Mouse (Mus musculus) CH12.LX (cell line): Measurements from ENCODE around the gene Fosb. TPM values are rescaled to one million over a fixed set of nuclear protein-coding genes. Genes with fewer than 3 reads are reported as not detected.

ENCODE experiments used
- DNase-seq: peaks from one replicate; pipeline ENCODE4 v3.0.0-alpha.2; 2013; ENCODE audit errors: extremely low read depth
- H3K27ac ChIP-seq: 2 replicates; pipeline ENCODE4 v1.5.1; 2012; ENCODE audit warnings: low read depth, mild to moderate bottlenecking, control low read depth, moderate library complexity; ENCODE audit not compliant: insufficient read depth
- H3K27me3 ChIP-seq: replicated peaks from 2 replicates; pipeline ENCODE3; 2012; ENCODE audit warnings: inconsistent platforms
- H3K36me3 ChIP-seq, 2 experiments: replicated peaks in 1 of 2; 2 replicates each; pipeline versions ENCODE3 to v1.6.1; 2012; ENCODE audit warnings: inconsistent platforms in 1 of 2, low read length in 1 of 2, mild to moderate bottlenecking in 1 of 2, mixed read lengths in 1 of 2, moderate library complexity in 1 of 2; ENCODE audit not compliant: control insufficient read depth in 1 of 2, insufficient read depth in 1 of 2
- H3K4me1 ChIP-seq, 2 experiments: 2 replicates each; pipeline ENCODE4 v1.6.1; 2012; ENCODE audit warnings: inconsistent platforms in 1 of 2, moderate library complexity in 1 of 2; ENCODE audit not compliant: insufficient read depth in 2 of 2, control insufficient read depth in 1 of 2
- H3K4me2 ChIP-seq: 2 replicates; pipeline ENCODE4 v1.6.1; 2012; ENCODE audit warnings: low read depth, mild to moderate bottlenecking, control low read depth; ENCODE audit not compliant: poor library complexity, insufficient read depth, severe bottlenecking
- H3K4me3 ChIP-seq, 3 experiments: fragments of 150-350 bp in 1 of 3; sonication (generic) in 1 of 3; replicated peaks in 1 of 3; 2 replicates each; pipeline versions ENCODE3 to v1.5.1; 2011 to 2012; ENCODE audit warnings: low read depth in 2 of 3, low read length in 2 of 3, mild to moderate bottlenecking in 2 of 3, moderate library complexity in 2 of 3, control low read depth in 1 of 3, improper control_type of control experiment in 1 of 3, inconsistent platforms in 1 of 3, mixed read lengths in 1 of 3; ENCODE audit not compliant: poor library complexity in 1 of 3
- H3K79me2 ChIP-seq: replicated peaks from 2 replicates; pipeline ENCODE4 v1.6.1; 2012; ENCODE audit warnings: mild to moderate bottlenecking, moderate library complexity; ENCODE audit not compliant: control insufficient read depth, poor library complexity, insufficient read depth, severe bottlenecking; ENCODE audit errors: extremely low read depth
- H3K9ac ChIP-seq: 2 replicates; pipeline ENCODE4 v1.6.1; 2012; ENCODE audit warnings: low read depth, mild to moderate bottlenecking, control low read depth, moderate library complexity; ENCODE audit not compliant: insufficient read depth
- H3K9me3 ChIP-seq: replicated peaks from 2 replicates; pipeline ENCODE3; 2012; ENCODE audit warnings: low read length, inconsistent platforms, mixed read lengths
- CHD2 ChIP-seq: IDR thresholded peaks from 2 replicates; pipeline ENCODE4 v1.6.1; 2011; ENCODE audit warnings: low read length, improper control_type of control experiment
- CTCF ChIP-seq, 2 experiments: IDR thresholded peaks in 1 of 2; conservative IDR thresholded peaks in 1 of 2; 2 replicates each; pipeline ENCODE4 v1.5.1; 2011 to 2012; ENCODE audit warnings: low read depth in 2 of 2, low read length in 2 of 2, improper control_type of control experiment in 1 of 2, inconsistent platforms in 1 of 2, mild to moderate bottlenecking in 1 of 2, moderate library complexity in 1 of 2
- E2F4 ChIP-seq: IDR thresholded peaks from 2 replicates; pipeline ENCODE4 v1.6.1; 2011; ENCODE audit warnings: low read depth, low read length, improper control_type of control experiment; ENCODE audit not compliant: insufficient replicate concordance
- ELF1 ChIP-seq: IDR thresholded peaks from 2 replicates; pipeline ENCODE4 v1.6.1; 2014; ENCODE audit warnings: low read depth, mild to moderate bottlenecking, inconsistent platforms, low read length, improper control_type of control experiment
- EP300 ChIP-seq: IDR thresholded peaks from 2 replicates; pipeline ENCODE4 v1.6.1; 2011; ENCODE audit warnings: low read length, improper control_type of control experiment
- GABPA ChIP-seq: IDR thresholded peaks from 2 replicates; pipeline ENCODE4 v1.6.1; 2012; ENCODE audit warnings: low read depth, low read length, improper control_type of control experiment, inconsistent platforms; ENCODE audit not compliant: insufficient replicate concordance
- HCFC1 ChIP-seq: IDR thresholded peaks from 2 replicates; pipeline ENCODE4 v1.6.1; 2012; ENCODE audit warnings: low read depth, mild to moderate bottlenecking, inconsistent platforms, low read length, improper control_type of control experiment
- IRF4 ChIP-seq: IDR thresholded peaks from 2 replicates; pipeline ENCODE4 v1.6.1; 2014; ENCODE audit warnings: low read depth, mild to moderate bottlenecking, inconsistent platforms, low read length, improper control_type of control experiment
- JUND ChIP-seq: conservative IDR thresholded peaks from 2 replicates; pipeline ENCODE4 v1.6.1; 2011; ENCODE audit warnings: low read depth, low read length, improper control_type of control experiment
- KAT2A ChIP-seq: IDR thresholded peaks from 2 replicates; pipeline ENCODE4 v1.6.1; 2012; ENCODE audit warnings: low read length, improper control_type of control experiment, inconsistent platforms; ENCODE audit not compliant: insufficient replicate concordance
- MAFK ChIP-seq: IDR thresholded peaks from 2 replicates; pipeline ENCODE4 v1.6.1; 2011; ENCODE audit warnings: low read length, improper control_type of control experiment; ENCODE audit not compliant: insufficient replicate concordance
- MAZ ChIP-seq: IDR thresholded peaks from 2 replicates; pipeline ENCODE4 v1.6.1; 2012; ENCODE audit warnings: low read depth, mild to moderate bottlenecking, inconsistent platforms, low read length, improper control_type of control experiment, moderate library complexity
- MEF2A ChIP-seq: IDR thresholded peaks from 2 replicates; pipeline ENCODE4 v1.6.1; 2014; ENCODE audit warnings: low read depth, mild to moderate bottlenecking, inconsistent platforms, low read length, improper control_type of control experiment, borderline replicate concordance
- MXI1 ChIP-seq: IDR thresholded peaks from 2 replicates; pipeline ENCODE4 v1.6.1; 2011; ENCODE audit warnings: mild to moderate bottlenecking, low read depth, low read length, improper control_type of control experiment
- MYC ChIP-seq: IDR thresholded peaks from 2 replicates; pipeline ENCODE4 v1.6.1; 2011; ENCODE audit warnings: low read depth, mild to moderate bottlenecking, improper control_type of control experiment, low read length
- NELFE ChIP-seq: IDR thresholded peaks from 2 replicates; pipeline ENCODE4 v1.6.1; 2011; ENCODE audit warnings: low read depth, low read length, improper control_type of control experiment
- NRF1 ChIP-seq: IDR thresholded peaks from 2 replicates; pipeline ENCODE4 v1.6.1; 2014; ENCODE audit warnings: low read depth, mild to moderate bottlenecking, inconsistent platforms, low read length, improper control_type of control experiment, moderate library complexity
- POLR2A ChIP-seq: IDR thresholded peaks from 2 replicates; pipeline ENCODE4 v1.6.1; 2011; ENCODE audit warnings: low read depth, mild to moderate bottlenecking, improper control_type of control experiment, low read length
- POLR2AphosphoS2 ChIP-seq: IDR thresholded peaks from 2 replicates; pipeline ENCODE4 v1.6.1; 2011; ENCODE audit warnings: low read depth, low read length, improper control_type of control experiment
- RAD21 ChIP-seq: IDR thresholded peaks from 2 replicates; pipeline ENCODE4 v1.6.1; 2011; ENCODE audit warnings: low read depth, mild to moderate bottlenecking, low read length, improper control_type of control experiment, moderate library complexity
- RCOR1 ChIP-seq: conservative IDR thresholded peaks from 2 replicates; pipeline ENCODE4 v1.6.1; 2012; ENCODE audit warnings: low read depth, mild to moderate bottlenecking, inconsistent platforms, low read length, improper control_type of control experiment
- SIN3A ChIP-seq: IDR thresholded peaks from 2 replicates; pipeline ENCODE4 v1.6.1; 2012; ENCODE audit warnings: low read length, improper control_type of control experiment, inconsistent platforms
- SMC3 ChIP-seq: IDR thresholded peaks from 2 replicates; pipeline ENCODE4 v1.6.1; 2011; ENCODE audit warnings: low read depth, low read length, improper control_type of control experiment
- TBP ChIP-seq: conservative IDR thresholded peaks from 2 replicates; pipeline ENCODE4 v1.6.1; 2011; ENCODE audit warnings: low read depth, low read length, improper control_type of control experiment
- UBTF ChIP-seq: IDR thresholded peaks from 2 replicates; pipeline ENCODE4 v1.6.1; 2012; ENCODE audit warnings: low read depth, mild to moderate bottlenecking, inconsistent platforms, low read length, improper control_type of control experiment, moderate library complexity
- USF1 ChIP-seq: IDR thresholded peaks from 2 replicates; pipeline ENCODE4 v1.6.1; 2014; ENCODE audit warnings: low read depth, mild to moderate bottlenecking, inconsistent platforms, low read length, improper control_type of control experiment
- USF2 ChIP-seq: conservative IDR thresholded peaks from 2 replicates; pipeline ENCODE4 v1.6.1; 2011; ENCODE audit warnings: low read depth, low read length, improper control_type of control experiment
- ZC3H11A ChIP-seq: IDR thresholded peaks from 2 replicates; pipeline ENCODE4 v1.6.1; 2012; ENCODE audit warnings: low read depth, mild to moderate bottlenecking, inconsistent platforms, low read length, improper control_type of control experiment
- ZKSCAN1 ChIP-seq: IDR thresholded peaks from 2 replicates; pipeline ENCODE4 v1.6.1; 2012; ENCODE audit warnings: low read depth, inconsistent platforms, low read length, improper control_type of control experiment, borderline replicate concordance
- ZNF384 ChIP-seq: IDR thresholded peaks from 2 replicates; pipeline ENCODE4 v1.6.1; 2012; ENCODE audit warnings: low read depth, low read length, improper control_type of control experiment, inconsistent platforms
- dilution Hi-C: fragments of 300-500 bp; cut with MboI; formaldehyde crosslinking; loops from 2 replicates; pipeline ENCODE4 v1.14.3; 2020; ENCODE audit warnings: low sequenced_read_pairs; ENCODE audit not compliant: extremely low pct_unique_long_range_greater_than_20kb, extremely low pct_ligation_motif_present
- in situ Hi-C: fragments of 300-500 bp; cut with MboI; formaldehyde crosslinking; loops from 3 replicates; pipeline ENCODE4 v1.14.3; 2019; ENCODE audit warnings: low sequenced_read_pairs, low pct_ligation_motif_present, low pct_unique_long_range_greater_than_20kb, mixed read lengths
- polyA plus RNA-seq: library from polyadenylated mRNA; unstranded; fragments of >175 nt; gene quantifications from 2 replicates; pipeline ENCODE4 v1.2.1, GENCODE M21; 2012; ENCODE audit warnings: low read depth; ENCODE audit not compliant: insufficient read length
- total RNA-seq, 2 experiments: library from RNA; depleted of rRNA; stranded (reverse); fragments of 300-350 nt in 1 of 2; fragments of >200 nt in 1 of 2; gene quantifications; 2 replicates each; pipeline ENCODE4 v1.2.3; 2012 to 2014

Gene Fosb
- total and polyA plus RNA-seq, 3 experiments: 0.08 to 0.56 TPM; not detected in 1

GRCm38 (mm10) chr7:19343210-19343808 is 33.5 kb upstream of the Fosb start:
- H3K9ac ChIP-seq: no peak overlapping the region; the same call in 1 of the 2 replicates
- peaks cover 4 to 9% of the 10 kb centered on the region in 2 experiments for H3K36me3 ChIP-seq
- peak; percentile 81 for DNase-seq
- no peaks in the 10 kb centered on the region for H3K79me2 ChIP-seq
- peaks cover 4 to 37% of the 10 kb centered on the region in 2 experiments; a peak in 3 of 4 replicates for H3K4me1 ChIP-seq
- H3K27me3 ChIP-seq: peaks cover 22% of the 10 kb centered on the region
- H3K4me3 ChIP-seq: no peak overlapping the region
- peak overlapping the region; percentile 85 for H3K4me2 ChIP-seq
- TF ChIP-seq RAD21 (peak; percentile 94), SIN3A (no peak), USF2 (no peak), ZNF384 (no peak), KAT2A (no peak), NELFE (no peak), MAFK (peak; percentile 81), RCOR1 (no peak), ZKSCAN1 (no peak), NRF1 (no peak), JUND (no peak), MEF2A (peak; percentile 42; the same call in 1 of the 2 replicates), CTCF (conservative IDR thresholded peaks at IDR 0.05 in 1 of 2, IDR thresholded peaks at IDR 0.05 in 1 of 2; ENCODE audit: low read depth in 2 of 2, low read length in 2 of 2) (peak; percentile 84 to 96), ELF1 (no peak), SMC3 (peak; percentile 87), MXI1 (0 out of 2 replicates have a peak, but pooled peaks have one; percentile 27)
- no peaks in the 10 kb centered on the region for H3K9me3 ChIP-seq
- dilution Hi-C loops (no loop called here), in situ Hi-C loops (loop anchor here (5.0 kb wide), 1 partner anchor 36 kb away; no protein-coding TSS in a partner anchor)
- no peak overlapping the region for H3K27ac ChIP-seq

- Histone ChIP-seq H3K27me3 (peaks cover 22% of the 10 kb centered on the region), H3K4me3 (peak overlapping the region; percentile 25 to 34 (median 28)), H3K27ac (no peak overlapping the region), H3K4me1 (peaks cover 4 to 37% of the 10 kb centered on the region in 2 experiments; a peak in 3 of 4 replicates), H3K4me2 (peak overlapping the region; percentile 64), H3K9ac (peak overlapping the region; percentile 7; the same call in 1 of the 2 replicates), H3K36me3 (peaks cover 0 to 2% of the 10 kb centered on the region in 2 experiments), H3K9me3 (no peaks in the 10 kb centered on the region), H3K79me2 (no peaks in the 10 kb centered on the region)
- dilution Hi-C loops: no loop called here
- peak; percentile 65 for DNase-seq
- in situ Hi-C loops: loop anchor here (5.0 kb wide), 1 partner anchor 35 kb away; no protein-coding TSS in a partner anchor
- TF ChIP-seq TBP (no peak), MYC (no peak), MEF2A (peak; percentile 26; the same call in 1 of the 2 replicates), ELF1 (0 out of 2 replicates have a peak, but pooled peaks have one; percentile 37), RAD21 (peak; percentile 90), UBTF (no peak), HCFC1 (peak; percentile 29; the same call in 1 of the 2 replicates), POLR2A (no peak), NELFE (peak; percentile 55; the same call in 1 of the 2 replicates), SIN3A (peak; percentile 81), JUND (no peak), CHD2 (no peak), SMC3 (peak; percentile 96), POLR2AphosphoS2 (no peak), NRF1 (no peak), ZC3H11A (peak; percentile 87), CTCF (conservative IDR thresholded peaks at IDR 0.05 in 1 of 2, IDR thresholded peaks at IDR 0.05 in 1 of 2; ENCODE audit: low read depth in 2 of 2, low read length in 2 of 2) (peak; percentile 86 to 96), USF1 (no peak), MAZ (no peak), IRF4 (peak; percentile 43; the same call in 1 of the 2 replicates), E2F4 (0 out of 2 replicates have a peak, but pooled peaks have one; percentile 69), EP300 (no peak), GABPA (no peak)
Measured at GRCm38 (mm10) chr7:19342481-19343027, 32.7 kb upstream of the Fosb start.
